Mouse (Mus musculus) cerebellum, postnatal 10 days (tissue): ENCODE results near the gene Ubac1.

ENCODE experiments used
- DNase-seq, 2 experiments: peaks; one replicate each; pipeline ENCODE4 v3.0.0; 2021; ENCODE audit warnings: mixed read lengths in 2 of 2

The Ubac1 gene

DNA sequence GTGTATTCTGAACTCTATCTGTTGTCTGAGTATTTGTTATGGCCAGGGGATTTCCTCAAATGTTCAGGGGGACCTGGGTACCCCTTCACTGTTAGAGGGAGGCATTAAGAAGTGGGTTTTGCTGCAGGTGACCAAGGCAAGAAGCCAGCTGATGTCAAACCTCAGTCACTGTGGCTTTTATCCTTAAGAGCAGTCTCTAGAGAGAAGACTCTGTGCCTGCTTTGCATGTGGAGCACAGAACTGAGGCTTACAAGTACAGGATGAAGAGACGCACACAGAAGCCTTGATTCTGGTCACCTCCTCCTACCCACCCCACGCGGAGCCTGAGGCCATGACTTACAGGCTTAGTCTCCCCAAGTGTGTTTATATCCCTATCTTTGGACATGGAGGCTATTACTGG lies 72.3 kb downstream of the Ubac1 start:
- DNase-seq: no peak
